ENCODE assay signal across 20 mouse cellular contexts in the genomic region with DNA sequence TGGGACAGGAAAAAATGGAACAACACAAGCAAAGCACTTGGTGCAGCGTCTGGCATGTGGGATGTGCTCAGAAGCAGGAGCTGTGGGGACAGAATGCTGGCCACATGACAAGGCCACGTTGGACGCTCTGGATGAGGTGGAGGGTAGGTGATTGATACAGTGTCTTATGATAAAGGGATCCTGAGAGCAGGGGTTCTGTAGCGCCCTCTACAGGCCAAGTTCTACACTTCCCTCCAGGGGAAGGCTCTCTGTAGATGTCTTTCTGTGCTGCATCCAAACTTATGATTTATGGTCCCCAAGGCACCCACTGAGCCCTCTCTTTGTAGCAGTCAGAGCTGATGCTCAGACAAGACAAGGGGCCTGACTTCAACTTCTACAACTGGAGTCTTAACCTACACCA. TPM values are rescaled to one million over a fixed set of nuclear protein-coding genes. Genes with fewer than 3 reads are reported as not detected.
DNase-seq lines count a peak whose midpoint lies in the region; ATAC-seq and TF ChIP-seq lines count a peak whose summit lies in the region.
"Had no signal": no experiment of that assay in that cellular context is flagged by ENCODE, and none has a peak within 500 bp of the region (broad histone marks: within the 10 kb centered on the region; RNA-seq: fewer than 3 reads in every experiment).

No protein-coding gene starts in this region.

- TF ChIP-seq CTCF in heart, adult 2 months (IDR thresholded peaks at IDR 0.05) = peak; percentile 20; the same call in 1 of the 2 replicates
- TF ChIP-seq CTCF in liver, postnatal 0 days (IDR thresholded peaks at IDR 0.05; ENCODE audit: low read depth) = peak; percentile 50
- TF ChIP-seq CTCF in E14TG2a.4 (conservative IDR thresholded peaks at IDR 0.05; ENCODE audit: low read length) = peak; percentile 62

- H3K4me1 ChIP-seq in heart, adult 2 months (ENCODE audit: control insufficient read depth, insufficient read depth, low read length) = peaks cover 1% of the 10 kb centered on the region; the same call in 1 of the 2 replicates
- 0 out of 2 replicates have a peak, but pooled peaks cover 5% of the 10 kb centered on the region for H3K4me1 ChIP-seq in liver, postnatal 0 days (ENCODE audit: insufficient read depth)
- H3K4me1 ChIP-seq in liver, embryonic 12.5 days = peaks cover 7% of the 10 kb centered on the region; the same call in 1 of the 2 replicates
- peaks cover 29% of the 10 kb centered on the region for H3K4me1 ChIP-seq in E14TG2a.4 (replicated peaks; ENCODE audit: low read depth, low read length)

- TF ChIP-seq EP300 in heart, adult 2 months (IDR thresholded peaks at IDR 0.05; ENCODE audit: insufficient read depth, low read depth, low read length) = no peak
- TF ChIP-seq EP300 in liver, postnatal 0 days (IDR thresholded peaks at IDR 0.05; ENCODE audit: low read depth) = no peak

- no peaks in the 10 kb centered on the region for H3K36me3 ChIP-seq in heart, adult 2 months (ENCODE audit: control insufficient read depth, insufficient read depth, low read length)
- no peaks in the 10 kb centered on the region for H3K36me3 ChIP-seq in liver, postnatal 0 days (replicated peaks; ENCODE audit: insufficient read depth, low read length)
- H3K36me3 ChIP-seq in liver, embryonic 12.5 days = no peaks in the 10 kb centered on the region
- no peaks in the 10 kb centered on the region for H3K36me3 ChIP-seq in E14TG2a.4 (ENCODE audit: insufficient read depth, low read length)
- H3K36me3 ChIP-seq: embryonic facial prominence, embryonic 10.5 days; heart, embryonic 15.5 days had no signal

- H3K9me3 ChIP-seq in liver, postnatal 0 days (ENCODE audit: low read length) = no peaks in the 10 kb centered on the region
- H3K9me3 ChIP-seq in liver, embryonic 12.5 days (replicated peaks) = no peaks in the 10 kb centered on the region
- H3K9me3 ChIP-seq in E14TG2a.4 (ENCODE audit: low read length) = peaks cover 7% of the 10 kb centered on the region
- H3K9me3 ChIP-seq: embryonic facial prominence, embryonic 10.5 days; heart, embryonic 15.5 days had no signal

- intact Hi-C loops in heart, adult 2 months (cut with DNase I) = no loop called here

- H3K27ac ChIP-seq in heart, adult 2 months = no peak overlapping the region
- H3K27ac ChIP-seq in liver, postnatal 0 days (ENCODE audit: low read depth) = no peak overlapping the region
- H3K27ac ChIP-seq in liver, embryonic 12.5 days = no peak overlapping the region
- H3K27ac ChIP-seq: embryonic facial prominence, embryonic 10.5 days; heart, embryonic 15.5 days; hindbrain, embryonic 14.5 days had no signal

- no peaks in the 10 kb centered on the region for H3K27me3 ChIP-seq in heart, adult 2 months (ENCODE audit: control insufficient read depth, insufficient read depth, low read length)
- H3K27me3 ChIP-seq in liver, postnatal 0 days (ENCODE audit: insufficient read depth, low read length) = peaks cover 23% of the 10 kb centered on the region
- H3K27me3 ChIP-seq in liver, embryonic 12.5 days (replicated peaks) = peaks cover 31% of the 10 kb centered on the region
- peaks cover 57% of the 10 kb centered on the region for H3K27me3 ChIP-seq in E14TG2a.4 (ENCODE audit: insufficient read depth, low read length)

- H3K79me2 ChIP-seq in heart, adult 2 months (replicated peaks; ENCODE audit: control insufficient read depth, insufficient read depth, low read length) = no peaks in the 10 kb centered on the region

- no peak for DNase-seq in heart, adult 2 months
- DNase-seq in heart, adult 18-20 months = no peak
- DNase-seq in liver, postnatal 0 days = no peak
- peak; percentile 28 for DNase-seq in induced T-regulatory cell, adult 2 months (ENCODE audit: low read depth)
- no peak for DNase-seq in spleen, adult 12 weeks (ENCODE audit: low spot score)
- DNase-seq in kidney, postnatal 36 days = no peak
- DNase-seq: cerebellum, postnatal 10 days; kidney, adult 9 months; layer of hippocampus, adult 9-11 months; lung, adult 18-20 months; retina, postnatal 1 day had no signal

- H3K4me3 ChIP-seq in heart, adult 2 months = no peak overlapping the region
- no peak overlapping the region for H3K4me3 ChIP-seq in liver, postnatal 0 days (ENCODE audit: low read depth, low read length)
- H3K4me3 ChIP-seq in liver, embryonic 12.5 days = no peak overlapping the region
- no peak overlapping the region for H3K4me3 ChIP-seq in E14TG2a.4 (replicated peaks; ENCODE audit: low read length)
- H3K4me3 ChIP-seq: embryonic facial prominence, embryonic 10.5 days; heart, embryonic 15.5 days had no signal

- WGBS in heart, adult 2 months = 69% methylated on average over 4 of the region's 4 CpGs
- 53% methylated on average over 4 of the region's 4 CpGs for WGBS in liver, postnatal 0 days (ENCODE audit: insufficient replicate concordance)
- WGBS in liver, embryonic 12.5 days (ENCODE audit: insufficient replicate concordance) = 39% methylated on average over 4 of the region's 4 CpGs

- H3K9ac ChIP-seq in heart, adult 2 months (ENCODE audit: low read depth, low read length) = no peak overlapping the region
- no peak overlapping the region for H3K9ac ChIP-seq in liver, postnatal 0 days (replicated peaks)
- H3K9ac ChIP-seq in liver, embryonic 12.5 days = no peak overlapping the region
- H3K9ac ChIP-seq: heart, embryonic 15.5 days; hindbrain, embryonic 14.5 days had no signal

- ATAC-seq in liver, postnatal 0 days = no peak
- no peak for ATAC-seq in liver, embryonic 12.5 days

- TF ChIP-seq POLR2A in heart, adult 2 months (IDR thresholded peaks at IDR 0.05; ENCODE audit: insufficient read depth, low read depth, low read length) = no peak

- H3K4me2 ChIP-seq in liver, postnatal 0 days (ENCODE audit: low read depth, low read length) = no peak overlapping the region
- no peak overlapping the region for H3K4me2 ChIP-seq in liver, embryonic 12.5 days
- H3K4me2 ChIP-seq: heart, embryonic 15.5 days; hindbrain, embryonic 14.5 days had no signal

RNA-seq across cellular contexts. Expression of gene Edn2, which starts 8.4 kb away (rescaled TPM):
- total RNA-seq in heart, adult 2 months (2021) = not detected
- 0.55 TPM in 1 of 2 replicates, not detected in the other for polyA plus RNA-seq in heart, adult 2 months (2012; rRNA removed)
- total RNA-seq in heart, adult 18-20 months (2021) = not detected
- polyA plus RNA-seq in liver, postnatal 0 days (2015; fragmentation: Nextera tagmentation; extraction: Ambion mirVana) = 0.07 and 0.19 TPM in 2 replicates
- polyA plus RNA-seq in liver, embryonic 12.5 days (2016; fragmentation: Nextera tagmentation; extraction: Ambion mirVana) = 0.15 and 0.35 TPM in 2 replicates
- total RNA-seq: left cerebral cortex, postnatal 36 days; megakaryocyte, adult 5-6 weeks; monocyte, adult 5-6 weeks had no signal
- polyA plus RNA-seq: C2C12; embryonic facial prominence, embryonic 10.5 days; hindbrain, embryonic 14.5 days had no signal
